Comparison of ENCODE assay signal across 27 mouse cellular contexts in the genomic region with DNA sequence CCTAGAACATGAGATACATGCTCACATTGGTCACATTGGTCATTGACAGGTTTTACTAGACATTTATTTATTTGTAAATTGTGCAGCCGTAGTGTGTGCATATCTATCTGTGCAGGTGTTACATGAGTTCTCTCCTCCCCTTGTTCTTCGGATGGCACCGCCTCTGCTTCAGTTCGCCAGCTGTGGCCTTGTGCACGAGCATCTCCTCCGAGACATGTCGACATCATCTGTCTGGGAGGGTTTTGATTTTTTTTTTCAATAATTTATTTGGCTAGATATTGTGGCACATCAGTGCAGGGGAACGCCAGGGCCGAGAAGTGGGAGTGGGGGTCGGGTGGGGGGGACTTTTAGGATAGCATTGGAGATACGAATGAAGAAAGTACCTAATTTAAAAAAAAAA. TPM values are rescaled to one million over a fixed set of nuclear protein-coding genes. Genes with fewer than 3 reads are reported as not detected.
DNase-seq lines count a peak whose midpoint lies in the region; ATAC-seq lines count a peak whose summit lies in the region.
"Had no signal": no experiment of that assay in that cellular context is flagged by ENCODE, and none has a peak within 500 bp of the region (broad histone marks: within the 10 kb centered on the region; RNA-seq: fewer than 3 reads in every experiment).

No protein-coding gene starts in this region.

- H3K4me2 ChIP-seq in liver, embryonic 12.5 days = peak overlapping the region; percentile 28; the same call in 1 of the 2 replicates
- H3K4me2 ChIP-seq in liver, embryonic 11.5 days = no peak overlapping the region
- H3K4me2 ChIP-seq: forebrain, embryonic 13.5 days; heart, embryonic 11.5 days; heart, embryonic 15.5 days; hindbrain, embryonic 13.5 days; intestine, embryonic 15.5 days had no signal

- no peaks in the 10 kb centered on the region for H3K9me3 ChIP-seq in liver, embryonic 12.5 days (replicated peaks)
- no peaks in the 10 kb centered on the region for H3K9me3 ChIP-seq in liver, embryonic 11.5 days (ENCODE audit: control insufficient read depth, low read length)
- H3K9me3 ChIP-seq: forebrain, embryonic 10.5 days; forebrain, embryonic 13.5 days; G1E; heart, embryonic 15.5 days; hindbrain, embryonic 13.5 days; intestine, embryonic 15.5 days had no signal

- ATAC-seq in liver, embryonic 12.5 days = no peak
- ATAC-seq in liver, embryonic 11.5 days (replicated peaks; ENCODE audit: low FRiP score) = no peak
- ATAC-seq: forebrain, embryonic 13.5 days; forebrain, embryonic 16.5 days; hindbrain, embryonic 16.5 days; intestine, embryonic 15.5 days; Patski had no signal

- H3K4me3 ChIP-seq in liver, embryonic 12.5 days = no peak overlapping the region
- H3K4me3 ChIP-seq in liver, embryonic 11.5 days (ENCODE audit: low read depth, low read length) = no peak overlapping the region
- H3K4me3 ChIP-seq: forebrain, embryonic 10.5 days; forebrain, embryonic 13.5 days; heart, embryonic 15.5 days; hindbrain, embryonic 10.5 days; hindbrain, embryonic 13.5 days; intestine, embryonic 15.5 days had no signal

- peaks cover 65% of the 10 kb centered on the region for H3K4me1 ChIP-seq in liver, embryonic 12.5 days
- peaks cover 17% of the 10 kb centered on the region for H3K4me1 ChIP-seq in liver, embryonic 11.5 days (replicated peaks; ENCODE audit: control insufficient read depth, insufficient read depth, low read length)
- H3K4me1 ChIP-seq: forebrain, embryonic 10.5 days; forebrain, embryonic 13.5 days; heart, embryonic 15.5 days had no signal

- no peak overlapping the region for H3K9ac ChIP-seq in liver, embryonic 12.5 days
- H3K9ac ChIP-seq in liver, embryonic 11.5 days (ENCODE audit: low read depth, low read length) = no peak overlapping the region
- H3K9ac ChIP-seq: forebrain, embryonic 13.5 days; heart, embryonic 15.5 days; hindbrain, embryonic 13.5 days; intestine, embryonic 15.5 days had no signal

- WGBS in liver, embryonic 12.5 days (ENCODE audit: insufficient replicate concordance) = 66% methylated on average over 11 of the region's 11 CpGs
- WGBS in liver, embryonic 11.5 days = 83% methylated on average over 11 of the region's 11 CpGs

- peaks cover 47% of the 10 kb centered on the region for H3K36me3 ChIP-seq in liver, embryonic 12.5 days
- no peaks in the 10 kb centered on the region for H3K36me3 ChIP-seq in liver, embryonic 11.5 days (ENCODE audit: control insufficient read depth, insufficient read depth, low read length)
- H3K36me3 ChIP-seq: forebrain, embryonic 10.5 days; heart, embryonic 15.5 days; hindbrain, embryonic 10.5 days; hindbrain, embryonic 13.5 days; intestine, embryonic 15.5 days had no signal

- no peaks in the 10 kb centered on the region for H3K27me3 ChIP-seq in liver, embryonic 12.5 days (replicated peaks)
- no peaks in the 10 kb centered on the region for H3K27me3 ChIP-seq in liver, embryonic 11.5 days (replicated peaks; ENCODE audit: control insufficient read depth, insufficient read depth, low read length)
- H3K27me3 ChIP-seq: CH12.LX; forebrain, embryonic 13.5 days; heart, embryonic 15.5 days; hindbrain, embryonic 13.5 days; intestine, embryonic 15.5 days; Patski had no signal

- peak; percentile 39 for DNase-seq in adrenal gland, adult 2 months
- no peak for DNase-seq in adrenal gland, postnatal 25 days
- DNase-seq in liver, embryonic 11.5 days (ENCODE audit: low spot score) = no peak
- DNase-seq in adrenal gland, postnatal 10 days = peak; percentile 17
- DNase-seq in adrenal gland, postnatal 36 days = peak; percentile 31 to 44
- DNase-seq in urinary bladder, postnatal 10 days (ENCODE audit: low spot score) = no peak
- DNase-seq: B cell, adult 2 months; cerebellum, adult 18-20 months; cerebellum, adult 9-10 months; cerebellum, postnatal 14 days; gastrocnemius, postnatal 10 days; gastrocnemius, postnatal 36 days; heart, postnatal 10 days; heart, postnatal 36 days had no signal

- no peak overlapping the region for H3K27ac ChIP-seq in liver, embryonic 12.5 days
- H3K27ac ChIP-seq in liver, embryonic 11.5 days (ENCODE audit: low read depth, low read length) = no peak overlapping the region
- H3K27ac ChIP-seq: forebrain, embryonic 10.5 days; forebrain, embryonic 13.5 days; heart, embryonic 15.5 days; hindbrain, embryonic 10.5 days; hindbrain, embryonic 13.5 days; intestine, embryonic 15.5 days had no signal

RNA-seq across cellular contexts. Expression of a gene that starts 30.1 kb away (rescaled TPM):
- total RNA-seq in adrenal gland, adult 2 months (2021) = 10 to 100 TPM; 52.9 to 69.4 TPM
- polyA plus RNA-seq in adrenal gland, adult 2 months (2012; rRNA removed) = 81.0 and 98.0 TPM in 2 replicates
- total RNA-seq in adrenal gland, postnatal 25 days (2021) = 65.2 and 78.1 TPM in 2 replicates
- 85.2 and 94.3 TPM in 2 replicates for polyA plus RNA-seq in liver, embryonic 12.5 days (2016; fragmentation: Nextera tagmentation; extraction: Ambion mirVana)
- polyA plus RNA-seq in liver, embryonic 11.5 days (2014; fragmentation: Nextera tagmentation; extraction: Ambion mirVana) = 41.3 and 43.4 TPM in 2 replicates
- total RNA-seq in adrenal gland, postnatal 10 days (2021) = 10 to 100 TPM; 50.7 to 67.1 TPM
- total RNA-seq in adrenal gland, postnatal 36 days (2021) = 10 to 100 TPM; 52.1 to 71.6 TPM

Comparison
In these comparisons a context has a peak if more than half of its experiments do, and no peak if none do; other contexts are left out.
1. DNase-seq: peak in adrenal gland, adult 2 months (single experiment), adrenal gland, postnatal 10 days (single experiment) and adrenal gland, postnatal 36 days (2 of 2); none in adrenal gland, postnatal 25 days (single experiment), liver, embryonic 11.5 days (single experiment) and urinary bladder, postnatal 10 days (single experiment).